Mouse (Mus musculus): ENCODE measurements around the gene Brd3.
"Not testable (repeated sequence)": the region's sequence is repeated elsewhere in the genome, so short reads cannot be mapped to it uniquely, and the experiment has no call there.

- not testable (repeated sequence) for TF ChIP-seq GATA1 (IDR thresholded peaks at IDR 0.05; ENCODE audit: borderline replicate concordance, low read length); FLI1 (IDR thresholded peaks at IDR 0.05; ENCODE audit: low read length)
Measured at GRCm38 (mm10) chr2:27545517-27545916, 38.1 kb upstream of the Brd3 start.
